In the genomic region with DNA sequence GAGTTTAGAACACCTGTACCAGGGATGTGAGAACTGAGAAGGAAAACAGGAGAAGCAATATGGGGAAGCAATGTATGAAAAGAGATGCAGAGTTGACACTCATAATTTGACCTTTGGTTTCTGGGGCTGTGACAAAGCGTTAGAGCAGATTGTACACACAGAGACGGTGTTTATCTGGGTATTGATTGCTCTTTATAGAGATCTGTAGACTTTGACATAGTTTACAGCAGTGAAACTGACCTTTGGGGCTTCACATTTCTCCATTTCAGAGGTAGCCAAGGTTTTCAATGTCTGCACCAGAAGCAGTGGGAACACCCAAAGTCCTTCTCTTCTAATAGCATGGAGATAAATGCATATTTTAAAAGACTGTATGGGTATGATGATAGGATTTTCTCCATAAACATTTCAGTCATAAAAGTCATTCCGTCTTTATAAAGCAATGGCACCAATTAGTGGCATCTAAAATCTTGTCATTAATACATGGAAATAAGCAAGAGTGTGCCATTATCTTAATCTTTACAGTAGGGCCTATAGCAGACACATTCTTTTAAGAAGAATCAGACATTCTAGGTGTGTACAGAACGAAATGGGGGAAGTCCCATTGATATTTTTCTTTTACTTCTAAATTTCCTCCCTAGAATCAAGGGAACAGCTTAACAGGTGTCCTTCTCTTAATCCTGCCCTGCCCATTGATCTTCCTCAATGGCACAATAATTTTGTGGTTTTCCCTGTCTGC, we compare ENCODE assay signal across 25 mouse cellular contexts.
A peak's percentile ranks its signal among the peaks of the same experiment; 100 is the strongest.
DNase-seq lines count a peak whose midpoint lies in the region; ATAC-seq and TF ChIP-seq lines count a peak whose summit lies in the region.
"Had no signal": no experiment of that assay in that cellular context is flagged by ENCODE, and none has a peak within 500 bp of the region (broad histone marks: within the 10 kb centered on the region; RNA-seq: fewer than 3 reads in every experiment).

No protein-coding gene starts in this region.

- H3K4me2 ChIP-seq in liver, embryonic 11.5 days, result no peak overlapping the region
- H3K4me2 ChIP-seq in liver, postnatal 0 days (ENCODE audit: low read depth, low read length), result no peak overlapping the region
- no peak overlapping the region for H3K4me2 ChIP-seq in intestine, embryonic 16.5 days (ENCODE audit: low read depth, low read length)
- H3K4me2 ChIP-seq in midbrain, embryonic 11.5 days, result no peak overlapping the region
- H3K4me2 ChIP-seq: embryonic facial prominence, embryonic 12.5 days; forebrain, embryonic 13.5 days; forebrain, embryonic 15.5 days had no signal

- TF ChIP-seq CTCF in liver, adult 2 months (IDR thresholded peaks at IDR 0.05; ENCODE audit: low read depth, low read length), result no peak
- no peak for TF ChIP-seq CTCF in liver, postnatal 0 days (IDR thresholded peaks at IDR 0.05; ENCODE audit: low read depth)
- no peak for TF ChIP-seq CTCF in small intestine, adult 2 months (IDR thresholded peaks at IDR 0.05; ENCODE audit: extremely low read depth, insufficient read length, insufficient replicate concordance, low read depth, low read length)

- H3K27me3 ChIP-seq in liver, adult 2 months (ENCODE audit: control insufficient read depth, insufficient read depth, low read length), result no peaks in the 10 kb centered on the region
- H3K27me3 ChIP-seq in liver, embryonic 11.5 days (replicated peaks; ENCODE audit: control insufficient read depth, insufficient read depth, low read length), result no peaks in the 10 kb centered on the region
- no peaks in the 10 kb centered on the region for H3K27me3 ChIP-seq in liver, postnatal 0 days (ENCODE audit: insufficient read depth, low read length)
- H3K27me3 ChIP-seq in intestine, embryonic 16.5 days (replicated peaks; ENCODE audit: control insufficient read depth, insufficient read depth, low read length), result no peaks in the 10 kb centered on the region
- no peaks in the 10 kb centered on the region for H3K27me3 ChIP-seq in small intestine, adult 2 months (ENCODE audit: control insufficient read depth, insufficient read depth, low read length)
- H3K27me3 ChIP-seq in midbrain, embryonic 11.5 days (ENCODE audit: control insufficient read depth, insufficient read depth, low read length), result no peaks in the 10 kb centered on the region
- H3K27me3 ChIP-seq: CH12.LX; embryonic facial prominence, embryonic 12.5 days; forebrain, embryonic 13.5 days; forebrain, embryonic 15.5 days had no signal

- WGBS in liver, adult 2 months, result 47% methylated on average over 4 of the region's 4 CpGs
- 63% methylated on average over 4 of the region's 4 CpGs for WGBS in liver, embryonic 11.5 days
- WGBS in liver, postnatal 0 days (ENCODE audit: insufficient replicate concordance), result 61% methylated on average over 4 of the region's 4 CpGs
- WGBS in intestine, embryonic 16.5 days, result 51% methylated on average over 4 of the region's 4 CpGs
- WGBS in small intestine, adult 2 months, result 24% methylated on average over 4 of the region's 4 CpGs
- WGBS in midbrain, embryonic 11.5 days, result 76% methylated on average over 4 of the region's 4 CpGs

- no peaks in the 10 kb centered on the region for H3K9me3 ChIP-seq in liver, embryonic 11.5 days (ENCODE audit: control insufficient read depth, low read length)
- no peaks in the 10 kb centered on the region for H3K9me3 ChIP-seq in liver, postnatal 0 days (ENCODE audit: low read length)
- H3K9me3 ChIP-seq in intestine, embryonic 16.5 days (ENCODE audit: control insufficient read depth, low read length), result no peaks in the 10 kb centered on the region
- H3K9me3 ChIP-seq in midbrain, embryonic 11.5 days (ENCODE audit: control insufficient read depth, low read length), result no peaks in the 10 kb centered on the region
- H3K9me3 ChIP-seq: embryonic facial prominence, embryonic 10.5 days; embryonic facial prominence, embryonic 12.5 days; forebrain, embryonic 13.5 days; forebrain, embryonic 15.5 days; G1E had no signal

- H3K4me1 ChIP-seq in liver, adult 2 months (ENCODE audit: control insufficient read depth, insufficient read depth, low read length), result peaks cover 2% of the 10 kb centered on the region; the same call in 1 of the 2 replicates
- H3K4me1 ChIP-seq in liver, embryonic 11.5 days (replicated peaks; ENCODE audit: control insufficient read depth, insufficient read depth, low read length), result no peaks in the 10 kb centered on the region
- peaks cover 6% of the 10 kb centered on the region for H3K4me1 ChIP-seq in liver, postnatal 0 days (ENCODE audit: insufficient read depth)
- H3K4me1 ChIP-seq in intestine, embryonic 16.5 days (ENCODE audit: control insufficient read depth, insufficient read depth, low read length), result 0 out of 2 replicates have a peak, but pooled peaks cover 3% of the 10 kb centered on the region
- peaks cover 6% of the 10 kb centered on the region; the same call in 1 of the 2 replicates for H3K4me1 ChIP-seq in small intestine, adult 2 months (ENCODE audit: control insufficient read depth, insufficient read depth, insufficient read length, low read length)
- no peaks in the 10 kb centered on the region for H3K4me1 ChIP-seq in midbrain, embryonic 11.5 days (ENCODE audit: control insufficient read depth, insufficient read depth, low read length)
- H3K4me1 ChIP-seq: embryonic facial prominence, embryonic 10.5 days; embryonic facial prominence, embryonic 12.5 days; forebrain, embryonic 13.5 days; forebrain, embryonic 15.5 days had no signal

- ATAC-seq in liver, embryonic 11.5 days (replicated peaks; ENCODE audit: low FRiP score), result no peak
- ATAC-seq in liver, postnatal 0 days, result peak; percentile 82
- ATAC-seq in intestine, embryonic 16.5 days, result peak; percentile 97
- no peak for ATAC-seq in midbrain, embryonic 11.5 days (ENCODE audit: low FRiP score)
- ATAC-seq: activated CD4-positive, CD25-positive, alpha-beta regulatory T cell, adult 4 months; CD4-positive, CD25-positive, alpha-beta regulatory T cell, adult 4 months; forebrain, embryonic 13.5 days; forebrain, embryonic 15.5 days; Patski had no signal

- H3K4me3 ChIP-seq in liver, adult 2 months (ENCODE audit: insufficient read depth, low read depth, low read length), result no peak overlapping the region
- no peak overlapping the region for H3K4me3 ChIP-seq in liver, embryonic 11.5 days (ENCODE audit: low read depth, low read length)
- H3K4me3 ChIP-seq in liver, postnatal 0 days (ENCODE audit: low read depth, low read length), result no peak overlapping the region
- no peak overlapping the region for H3K4me3 ChIP-seq in intestine, embryonic 16.5 days (ENCODE audit: low read length)
- no peak overlapping the region for H3K4me3 ChIP-seq in small intestine, adult 2 months (ENCODE audit: low read depth, low read length)
- H3K4me3 ChIP-seq in midbrain, embryonic 11.5 days (ENCODE audit: low read depth, low read length), result no peak overlapping the region
- H3K4me3 ChIP-seq: embryonic facial prominence, embryonic 10.5 days; embryonic facial prominence, embryonic 12.5 days; forebrain, embryonic 13.5 days; forebrain, embryonic 15.5 days had no signal

- no peak overlapping the region for H3K9ac ChIP-seq in liver, adult 2 months (ENCODE audit: low read depth, low read length)
- no peak overlapping the region for H3K9ac ChIP-seq in liver, embryonic 11.5 days (ENCODE audit: low read depth, low read length)
- no peak overlapping the region for H3K9ac ChIP-seq in liver, postnatal 0 days (replicated peaks)
- no peak overlapping the region for H3K9ac ChIP-seq in intestine, embryonic 16.5 days (ENCODE audit: low read depth, low read length)
- H3K9ac ChIP-seq in midbrain, embryonic 11.5 days (ENCODE audit: low read length), result no peak overlapping the region
- H3K9ac ChIP-seq: embryonic facial prominence, embryonic 12.5 days; forebrain, embryonic 13.5 days; forebrain, embryonic 15.5 days had no signal

- no peak for TF ChIP-seq EP300 in liver, postnatal 0 days (IDR thresholded peaks at IDR 0.05; ENCODE audit: low read depth)

- H3K36me3 ChIP-seq in liver, adult 2 months (ENCODE audit: control insufficient read depth, insufficient read depth, low read length), result no peaks in the 10 kb centered on the region
- H3K36me3 ChIP-seq in liver, embryonic 11.5 days (ENCODE audit: control insufficient read depth, insufficient read depth, low read length), result no peaks in the 10 kb centered on the region
- no peaks in the 10 kb centered on the region for H3K36me3 ChIP-seq in liver, postnatal 0 days (replicated peaks; ENCODE audit: insufficient read depth, low read length)
- no peaks in the 10 kb centered on the region for H3K36me3 ChIP-seq in intestine, embryonic 16.5 days (ENCODE audit: control insufficient read depth, insufficient read depth, low read length)
- peaks cover 28% of the 10 kb centered on the region for H3K36me3 ChIP-seq in small intestine, adult 2 months (ENCODE audit: control insufficient read depth, insufficient read depth, low read length)
- no peaks in the 10 kb centered on the region for H3K36me3 ChIP-seq in midbrain, embryonic 11.5 days (ENCODE audit: control insufficient read depth, insufficient read depth, low read length)
- H3K36me3 ChIP-seq: embryonic facial prominence, embryonic 10.5 days; embryonic facial prominence, embryonic 12.5 days; forebrain, embryonic 15.5 days; G1E had no signal

- no peak for TF ChIP-seq POLR2A in liver, adult 2 months (IDR thresholded peaks at IDR 0.05; ENCODE audit: extremely low read depth, insufficient read depth, low read length)
- no peak for TF ChIP-seq POLR2A in small intestine, adult 2 months (IDR thresholded peaks at IDR 0.05; ENCODE audit: low read depth, low read length)

- peak; percentile 76 for DNase-seq in liver, adult 2 months (ENCODE audit: extremely low read depth, low read depth, low spot score)
- no peak for DNase-seq in liver, embryonic 11.5 days (ENCODE audit: low spot score)
- DNase-seq in liver, postnatal 0 days, result no peak
- DNase-seq in liver, result no peak
- no peak for DNase-seq in adrenal gland, postnatal 36 days
- DNase-seq in midbrain, embryonic 11.5 days (ENCODE audit: low spot score, missing footprints), result no peak
- DNase-seq: adrenal gland, postnatal 10 days; adrenal gland, postnatal 25 days; B cell, adult 2 months; cerebellum, adult 11-12 months; cerebellum, adult 2 months; cerebellum, adult 9-10 months; cerebellum, postnatal 10 days; cerebellum, postnatal 25 days had no signal

- H3K79me2 ChIP-seq in liver, adult 2 months (ENCODE audit: control insufficient read depth, insufficient read depth, low read length), result no peaks in the 10 kb centered on the region

- H3K27ac ChIP-seq in liver, adult 2 months (replicated peaks; ENCODE audit: insufficient read depth, low read depth, low read length), result no peak overlapping the region
- H3K27ac ChIP-seq in liver, embryonic 11.5 days (ENCODE audit: low read depth, low read length), result no peak overlapping the region
- no peak overlapping the region for H3K27ac ChIP-seq in liver, postnatal 0 days (ENCODE audit: low read depth)
- peak overlapping the region; percentile 80 for H3K27ac ChIP-seq in intestine, embryonic 16.5 days (ENCODE audit: low read length)
- peak overlapping the region; percentile 78 for H3K27ac ChIP-seq in small intestine, adult 2 months (ENCODE audit: insufficient read depth, low read depth, low read length)
- H3K27ac ChIP-seq in midbrain, embryonic 11.5 days (ENCODE audit: low read depth, low read length), result no peak overlapping the region
- H3K27ac ChIP-seq: embryonic facial prominence, embryonic 10.5 days; embryonic facial prominence, embryonic 12.5 days; forebrain, embryonic 13.5 days; forebrain, embryonic 15.5 days had no signal

Comparison
In these comparisons a context has a peak if more than half of its experiments do, and no peak if none do; other contexts are left out.
1. ATAC-seq: peak in liver, postnatal 0 days (single experiment) and intestine, embryonic 16.5 days (single experiment); none in liver, embryonic 11.5 days (single experiment) and midbrain, embryonic 11.5 days (single experiment).
2. H3K27ac ChIP-seq: peak in intestine, embryonic 16.5 days (single experiment) and small intestine, adult 2 months (single experiment); none in liver, adult 2 months (single experiment), liver, embryonic 11.5 days (single experiment), liver, postnatal 0 days (single experiment) and midbrain, embryonic 11.5 days (single experiment).